Mouse (Mus musculus): ENCODE data around the gene C1qb.

DNA sequence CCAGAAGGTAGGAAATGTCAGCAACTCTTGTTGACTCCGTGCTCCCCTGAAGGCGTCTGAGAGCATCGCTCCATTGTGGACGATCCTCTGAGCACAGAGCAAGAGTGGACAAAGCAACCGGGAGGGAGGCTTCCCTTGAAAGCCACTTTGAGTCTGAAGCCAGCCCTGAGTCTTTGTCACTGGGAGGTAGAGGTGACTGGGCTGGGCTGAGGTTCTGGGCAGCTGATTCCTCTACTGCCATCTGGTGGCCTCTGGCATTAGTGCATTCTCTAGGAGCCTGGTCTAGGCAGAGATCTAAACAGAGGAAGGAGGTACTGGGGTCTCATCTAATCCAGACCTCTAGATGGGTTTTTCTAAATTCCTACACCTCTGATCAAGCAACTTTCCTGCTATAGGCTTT, 44.9 kb downstream of the C1qb start:
- TF ChIP-seq EP300 (IDR thresholded peaks at IDR 0.05) (no peak), CTCF (IDR thresholded peaks at IDR 0.05) (peak; percentile 91)

All from lung, postnatal 0 days (tissue).